Mouse (Mus musculus) embryonic facial prominence, embryonic 10.5 days (tissue): ENCODE measurements around the gene Clec16a. TPM values are rescaled to one million over a fixed set of nuclear protein-coding genes. Genes with fewer than 3 reads are reported as not detected.

Experiments
- DNase-seq: peaks from one replicate; pipeline ENCODE4 v3.0.0-alpha.2; 2017; ENCODE audit warnings: low spot score
- H3K27ac ChIP-seq: fragments of 300-500 bp; sonication (generic); replicated peaks from 2 replicates; pipeline ENCODE4 v1.5.1; 2016; ENCODE audit warnings: mild to moderate bottlenecking
- H3K27me3 ChIP-seq: fragments of 300-500 bp; sonication (generic); replicated peaks from 2 replicates; pipeline ENCODE4 v1.6.1; 2016; ENCODE audit warnings: low read depth, mild to moderate bottlenecking; ENCODE audit not compliant: poor library complexity, severe bottlenecking
- H3K36me3 ChIP-seq: fragments of 300-500 bp; sonication (generic); replicated peaks from 2 replicates; pipeline ENCODE4 v1.6.1; 2016; ENCODE audit warnings: mild to moderate bottlenecking, moderate library complexity
- H3K4me1 ChIP-seq: fragments of 300-500 bp; sonication (generic); 2 replicates; pipeline ENCODE4 v1.6.1; 2016
- H3K4me3 ChIP-seq: fragments of 300-500 bp; sonication (generic); 2 replicates; pipeline ENCODE4 v1.5.1; 2016; ENCODE audit warnings: mild to moderate bottlenecking, moderate library complexity
- H3K9me3 ChIP-seq: fragments of 300-500 bp; sonication (generic); 2 replicates; pipeline ENCODE4 v1.6.1; 2016; ENCODE audit warnings: mild to moderate bottlenecking
- WGBS: fragments of 180-500 bp; shearing (Covaris S2); methylation state at CpG from one replicate; pipeline ENCODE4 v1.1.7; 2016; 5-methylcytosine and 5-hydroxymethylcytosine counted together
- polyA plus RNA-seq: library from polyadenylated mRNA; unstranded; fragments of >200 nt; fragmentation: Nextera tagmentation; extraction: Ambion mirVana; gene quantifications from 2 replicates; pipeline ENCODE4 v1.2.1, GENCODE M21; 2016

Gene Clec16a
- 30.6 and 30.7 TPM in 2 replicates for polyA plus RNA-seq

- H3K27ac ChIP-seq = peak within 1 kb of the TSS; percentile 42
- H3K36me3 ChIP-seq = no peaks in the 10 kb centered on the region
- peaks cover 44% of the 10 kb centered on the region for H3K4me1 ChIP-seq
- no peaks in the 10 kb centered on the region for H3K9me3 ChIP-seq
- DNase-seq = peak; percentile 96
- H3K4me3 ChIP-seq = peak within 1 kb of the TSS; percentile 95
- under 1% methylated on average over 58 of the region's 58 CpGs for WGBS
- no peaks in the 10 kb centered on the region for H3K27me3 ChIP-seq
Observed at GRCm38 (mm10) chr16:10544995-10545622, at the start of gene Clec16a. Clec16a (plus strand) TSS chr16:10545339.

GRCm38 (mm10) chr16:10495824-10496298 is 49.3 kb upstream of the Clec16a start:
- Histone ChIP-seq H3K27ac (no peak overlapping the region), H3K4me1 (no peaks in the 10 kb centered on the region), H3K27me3 (peaks cover under 1% of the 10 kb centered on the region; the same call in 1 of the 2 replicates), H3K36me3 (no peaks in the 10 kb centered on the region), H3K9me3 (no peaks in the 10 kb centered on the region), H3K4me3 (no peak overlapping the region)
- no peak for DNase-seq
- 80% methylated on average over 2 of the region's 2 CpGs for WGBS

GRCm38 (mm10) chr16:10498096-10498602 is 47.0 kb upstream of the Clec16a start:
- 78% methylated on average over 5 of the region's 5 CpGs for WGBS

GRCm38 (mm10) chr16:10499122-10499521 is 46.0 kb upstream of the Clec16a start:
- DNase-seq = no peak
- no peak overlapping the region for H3K27ac ChIP-seq
- WGBS = 50% methylated on average over 1 of the region's 1 CpGs

More at GRCm38 (mm10) chr16:10498096-10498602, 47.0 kb upstream of the Clec16a start:
- H3K27ac ChIP-seq = no peak overlapping the region
- DNase-seq = no peak
- no peak overlapping the region for H3K4me3 ChIP-seq
- H3K27me3 ChIP-seq = no peaks in the 10 kb centered on the region
- no peaks in the 10 kb centered on the region for H3K9me3 ChIP-seq
- no peaks in the 10 kb centered on the region for H3K36me3 ChIP-seq
- H3K4me1 ChIP-seq = no peaks in the 10 kb centered on the region

GRCm38 (mm10) chr16:10501865-10502264 is 43.3 kb upstream of the Clec16a start:
- no peaks in the 10 kb centered on the region for H3K36me3 ChIP-seq
- H3K4me1 ChIP-seq = no peaks in the 10 kb centered on the region
- peak; percentile 82 for DNase-seq
- H3K27ac ChIP-seq = no peak overlapping the region
- H3K4me3 ChIP-seq = no peak overlapping the region
- H3K9me3 ChIP-seq = no peaks in the 10 kb centered on the region
- WGBS = 16% methylated on average over 8 of the region's 8 CpGs
- H3K27me3 ChIP-seq = no peaks in the 10 kb centered on the region

More at GRCm38 (mm10) chr16:10499122-10499521, 46.0 kb upstream of the Clec16a start:
- H3K27me3 ChIP-seq = no peaks in the 10 kb centered on the region
- no peaks in the 10 kb centered on the region for H3K36me3 ChIP-seq
- H3K4me1 ChIP-seq = no peaks in the 10 kb centered on the region
- no peaks in the 10 kb centered on the region for H3K9me3 ChIP-seq
- H3K4me3 ChIP-seq = no peak overlapping the region

- no peaks in the 10 kb centered on the region for H3K36me3 ChIP-seq
- 77% methylated on average over 2 of the region's 2 CpGs for WGBS
- no peaks in the 10 kb centered on the region for H3K9me3 ChIP-seq
- H3K4me3 ChIP-seq = no peak overlapping the region
- DNase-seq = no peak
- no peaks in the 10 kb centered on the region for H3K27me3 ChIP-seq
- no peak overlapping the region for H3K27ac ChIP-seq
- H3K4me1 ChIP-seq = no peaks in the 10 kb centered on the region
Observed at GRCm38 (mm10) chr16:10503058-10503457, 42.1 kb upstream of the Clec16a start.

- peaks cover 4% of the 10 kb centered on the region; the same call in 1 of the 2 replicates for H3K4me1 ChIP-seq
- no peaks in the 10 kb centered on the region for H3K9me3 ChIP-seq
- WGBS = 69% methylated on average over 4 of the region's 4 CpGs
- no peak overlapping the region for H3K4me3 ChIP-seq
- H3K36me3 ChIP-seq = no peaks in the 10 kb centered on the region
- no peaks in the 10 kb centered on the region for H3K27me3 ChIP-seq
- DNase-seq = no peak
- no peak overlapping the region for H3K27ac ChIP-seq
Observed at GRCm38 (mm10) chr16:10507445-10507844, 37.7 kb upstream of the Clec16a start.

- Histone ChIP-seq H3K36me3 (no peaks in the 10 kb centered on the region), H3K9me3 (no peaks in the 10 kb centered on the region), H3K4me1 (peaks cover 4% of the 10 kb centered on the region; the same call in 1 of the 2 replicates), H3K27ac (no peak overlapping the region), H3K27me3 (no peaks in the 10 kb centered on the region), H3K4me3 (no peak overlapping the region)
- 62% methylated on average over 6 of the region's 6 CpGs for WGBS
- no peak for DNase-seq
Observed at GRCm38 (mm10) chr16:10508691-10509090, 36.4 kb upstream of the Clec16a start.

- WGBS = 57% methylated on average over 14 of the region's 14 CpGs
- H3K9me3 ChIP-seq = no peaks in the 10 kb centered on the region
Observed at GRCm38 (mm10) chr16:10510477-10511133, 34.5 kb upstream of the Clec16a start.

GRCm38 (mm10) chr16:10511134-10511520 is 34.0 kb upstream of the Clec16a start:
- Histone ChIP-seq H3K27ac (no peak overlapping the region), H3K27me3 (no peaks in the 10 kb centered on the region)
- WGBS = 88% methylated on average over 12 of the region's 12 CpGs

More at GRCm38 (mm10) chr16:10510477-10511133, 34.5 kb upstream of the Clec16a start:
- Histone ChIP-seq H3K36me3 (no peaks in the 10 kb centered on the region), H3K27me3 (no peaks in the 10 kb centered on the region), H3K4me3 (no peak overlapping the region), H3K4me1 (peaks cover 4% of the 10 kb centered on the region; the same call in 1 of the 2 replicates), H3K27ac (no peak overlapping the region)
- no peak for DNase-seq

GRCm38 (mm10) chr16:10515953-10516572 is 29.1 kb upstream of the Clec16a start:
- no peaks in the 10 kb centered on the region for H3K36me3 ChIP-seq
- H3K4me3 ChIP-seq = no peak overlapping the region
- no peaks in the 10 kb centered on the region for H3K9me3 ChIP-seq
- peaks cover 16% of the 10 kb centered on the region for H3K4me1 ChIP-seq
- H3K27ac ChIP-seq = no peak overlapping the region
- DNase-seq = no peak
- WGBS = 90% methylated on average over 12 of the region's 12 CpGs
- no peaks in the 10 kb centered on the region for H3K27me3 ChIP-seq

More at GRCm38 (mm10) chr16:10511134-10511520, 34.0 kb upstream of the Clec16a start:
- H3K9me3 ChIP-seq = no peaks in the 10 kb centered on the region
- no peak for DNase-seq
- no peaks in the 10 kb centered on the region for H3K36me3 ChIP-seq
- no peak overlapping the region for H3K4me3 ChIP-seq
- peaks cover 4% of the 10 kb centered on the region; the same call in 1 of the 2 replicates for H3K4me1 ChIP-seq

- peaks cover 16% of the 10 kb centered on the region for H3K4me1 ChIP-seq
- DNase-seq = peak; percentile 29
- no peaks in the 10 kb centered on the region for H3K27me3 ChIP-seq
- no peak overlapping the region for H3K4me3 ChIP-seq
- H3K9me3 ChIP-seq = no peaks in the 10 kb centered on the region
- no peak overlapping the region for H3K27ac ChIP-seq
- H3K36me3 ChIP-seq = no peaks in the 10 kb centered on the region
- WGBS = 55% methylated on average over 5 of the region's 5 CpGs
Observed at GRCm38 (mm10) chr16:10518030-10518429, 27.1 kb upstream of the Clec16a start.
